In the genomic region with DNA sequence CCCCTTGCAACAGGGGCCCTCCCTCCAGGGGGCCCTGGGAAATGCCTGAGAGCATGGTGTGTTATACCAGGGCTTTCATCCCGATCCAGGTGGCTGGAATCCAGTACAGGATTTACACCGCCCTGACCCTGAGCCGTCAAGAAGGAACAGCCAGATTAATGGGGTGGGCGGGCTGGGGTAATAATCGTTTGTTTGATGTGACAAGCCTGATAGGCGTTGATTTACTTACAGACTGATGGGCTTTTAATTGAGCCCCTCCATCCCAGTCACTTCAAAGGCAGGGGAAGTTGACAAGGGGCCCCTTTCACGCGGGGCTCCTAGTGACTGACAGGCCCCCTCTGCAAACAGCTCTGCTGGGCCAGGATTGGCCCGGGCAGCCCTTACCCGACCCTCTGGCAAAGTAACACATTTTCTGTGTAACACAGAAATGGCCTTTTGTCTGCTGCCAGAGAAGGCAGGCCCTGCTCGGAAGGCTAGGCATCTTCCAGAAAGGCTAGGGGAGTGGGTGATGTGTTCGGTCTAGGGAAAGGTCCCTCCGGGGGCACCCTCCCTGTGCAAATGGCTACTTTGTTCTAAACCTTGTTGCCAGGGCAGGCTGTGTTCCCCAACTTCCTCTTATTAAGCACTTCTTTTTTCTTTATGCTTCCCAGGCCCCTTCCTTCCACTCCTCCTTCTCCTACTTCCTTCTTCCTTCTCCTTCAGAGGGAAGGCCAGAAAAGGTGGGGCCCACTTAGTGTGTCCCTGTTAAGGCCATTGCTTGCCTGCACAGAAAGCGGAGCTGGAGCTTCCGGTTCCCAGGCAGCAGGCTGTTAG, we compare ENCODE assay signal across 8 mouse cellular contexts. TPM values are rescaled to one million over a fixed set of nuclear protein-coding genes. Genes with fewer than 3 reads are reported as not detected.
DNase-seq lines count a peak whose midpoint lies in the region; ATAC-seq and TF ChIP-seq lines count a peak whose summit lies in the region.

No protein-coding gene starts in this region.

- peak overlapping the region; percentile 66 for H3K27ac ChIP-seq in heart, embryonic 13.5 days (replicated peaks)
- no peak overlapping the region for H3K27ac ChIP-seq in heart, adult 2 months
- H3K27ac ChIP-seq in embryonic facial prominence, embryonic 14.5 days (replicated peaks; ENCODE audit: low read depth, low read length), result peak overlapping the region; percentile 39
- peak overlapping the region; percentile 20 for H3K27ac ChIP-seq in intestine, embryonic 16.5 days (ENCODE audit: low read length)

- H3K36me3 ChIP-seq in heart, embryonic 13.5 days, result no peaks in the 10 kb centered on the region
- no peaks in the 10 kb centered on the region for H3K36me3 ChIP-seq in heart, adult 2 months (ENCODE audit: control insufficient read depth, insufficient read depth, low read length)
- H3K36me3 ChIP-seq in embryonic facial prominence, embryonic 14.5 days (ENCODE audit: control insufficient read depth, insufficient read depth, low read length), result no peaks in the 10 kb centered on the region
- H3K36me3 ChIP-seq in intestine, embryonic 16.5 days (ENCODE audit: control insufficient read depth, insufficient read depth, low read length), result no peaks in the 10 kb centered on the region

- H3K27me3 ChIP-seq in heart, embryonic 13.5 days (replicated peaks), result no peaks in the 10 kb centered on the region
- no peaks in the 10 kb centered on the region for H3K27me3 ChIP-seq in heart, adult 2 months (ENCODE audit: control insufficient read depth, insufficient read depth, low read length)
- H3K27me3 ChIP-seq in embryonic facial prominence, embryonic 14.5 days (replicated peaks; ENCODE audit: control insufficient read depth, insufficient read depth, low read length), result peaks cover 2% of the 10 kb centered on the region; the same call in 1 of the 2 replicates
- no peaks in the 10 kb centered on the region for H3K27me3 ChIP-seq in intestine, embryonic 16.5 days (replicated peaks; ENCODE audit: control insufficient read depth, insufficient read depth, low read length)

- H3K4me1 ChIP-seq in heart, embryonic 13.5 days, result peaks cover 29% of the 10 kb centered on the region
- H3K4me1 ChIP-seq in heart, adult 2 months (ENCODE audit: control insufficient read depth, insufficient read depth, low read length), result no peaks in the 10 kb centered on the region
- peaks cover 7% of the 10 kb centered on the region for H3K4me1 ChIP-seq in embryonic facial prominence, embryonic 14.5 days (ENCODE audit: control insufficient read depth, insufficient read depth, low read length)
- peaks cover 17% of the 10 kb centered on the region for H3K4me1 ChIP-seq in intestine, embryonic 16.5 days (ENCODE audit: control insufficient read depth, insufficient read depth, low read length)

- peak overlapping the region; percentile 45 for H3K4me2 ChIP-seq in heart, embryonic 13.5 days
- peak overlapping the region; percentile 29; the same call in 1 of the 2 replicates for H3K4me2 ChIP-seq in embryonic facial prominence, embryonic 14.5 days (ENCODE audit: low read depth, low read length)
- H3K4me2 ChIP-seq in intestine, embryonic 16.5 days (ENCODE audit: low read depth, low read length), result peak overlapping the region; percentile 16; the same call in 1 of the 2 replicates

- DNase-seq in heart, adult 2 months, result no peak
- DNase-seq in adipocyte (ENCODE audit: low spot score), result peak; percentile 43
- DNase-seq in embryonic facial prominence, embryonic 14.5 days (ENCODE audit: low spot score), result peak; percentile 76
- peak; percentile 90 for DNase-seq in neural tube, embryonic 10.5 days (ENCODE audit: extremely low spot score, low spot score)
- DNase-seq in cerebellum, adult 9-10 months, result no peak
- no peak for DNase-seq in urinary bladder, postnatal 36 days (ENCODE audit: low spot score in 2 of 2)

- intact Hi-C loops in heart, adult 2 months (cut with DNase I), result no loop called here

- H3K9me3 ChIP-seq in heart, embryonic 13.5 days, result peaks cover 5% of the 10 kb centered on the region
- 0 out of 2 replicates have a peak, but pooled peaks cover 4% of the 10 kb centered on the region for H3K9me3 ChIP-seq in embryonic facial prominence, embryonic 14.5 days (ENCODE audit: control insufficient read depth, low read length)
- H3K9me3 ChIP-seq in intestine, embryonic 16.5 days (ENCODE audit: control insufficient read depth, low read length), result no peaks in the 10 kb centered on the region

- H3K79me2 ChIP-seq in heart, adult 2 months (replicated peaks; ENCODE audit: control insufficient read depth, insufficient read depth, low read length), result no peaks in the 10 kb centered on the region

- H3K4me3 ChIP-seq in heart, embryonic 13.5 days, result no peak overlapping the region
- H3K4me3 ChIP-seq in heart, adult 2 months, result no peak overlapping the region
- H3K4me3 ChIP-seq in embryonic facial prominence, embryonic 14.5 days (ENCODE audit: low read depth, low read length), result no peak overlapping the region
- no peak overlapping the region for H3K4me3 ChIP-seq in intestine, embryonic 16.5 days (ENCODE audit: low read length)

- peak; percentile 43; the same call in 1 of the 2 replicates for ATAC-seq in heart, embryonic 13.5 days (ENCODE audit: extremely low read depth, insufficient number of reproducible peaks, low FRiP score, low TSS enrichment)
- ATAC-seq in embryonic facial prominence, embryonic 14.5 days (ENCODE audit: low read depth), result peak; percentile 85
- ATAC-seq in intestine, embryonic 16.5 days, result peak; percentile 84

- no peak for TF ChIP-seq POLR2A in heart, adult 2 months (IDR thresholded peaks at IDR 0.05; ENCODE audit: insufficient read depth, low read depth, low read length)

- TF ChIP-seq EP300 in heart, adult 2 months (IDR thresholded peaks at IDR 0.05; ENCODE audit: insufficient read depth, low read depth, low read length), result no peak

- H3K9ac ChIP-seq in heart, embryonic 13.5 days, result no peak overlapping the region; the same call in 1 of the 2 replicates
- H3K9ac ChIP-seq in heart, adult 2 months (ENCODE audit: low read depth, low read length), result no peak overlapping the region
- H3K9ac ChIP-seq in embryonic facial prominence, embryonic 14.5 days (ENCODE audit: low read depth, low read length), result no peak overlapping the region
- peak overlapping the region; percentile 38; the same call in 1 of the 2 replicates for H3K9ac ChIP-seq in intestine, embryonic 16.5 days (ENCODE audit: low read depth, low read length)

- no peak for TF ChIP-seq CTCF in heart, adult 2 months (IDR thresholded peaks at IDR 0.05)

- WGBS in heart, embryonic 13.5 days, result 21% methylated on average over 15 of the region's 15 CpGs
- WGBS in heart, adult 2 months, result 45% methylated on average over 15 of the region's 15 CpGs
- 18% methylated on average over 14 of the region's 15 CpGs for WGBS in embryonic facial prominence, embryonic 14.5 days
- WGBS in intestine, embryonic 16.5 days, result 20% methylated on average over 15 of the region's 15 CpGs

RNA-seq across cellular contexts. Expression of a gene that starts 15.7 kb away (rescaled TPM):
- 5.5 and 5.9 TPM in 2 replicates for polyA plus RNA-seq in heart, embryonic 13.5 days (2015; fragmentation: Nextera tagmentation; extraction: Ambion mirVana)
- total RNA-seq in heart, adult 2 months (2021), result 10 to 100 TPM; 11.1 to 17.2 TPM
- polyA plus RNA-seq in heart, adult 2 months (2012; rRNA removed), result 9.3 and 14.3 TPM in 2 replicates
- polyA plus RNA-seq in embryonic facial prominence, embryonic 14.5 days (2014; fragmentation: Nextera tagmentation; extraction: Ambion mirVana), result 27.5 and 31.3 TPM in 2 replicates
- 9.2 and 10.4 TPM in 2 replicates for polyA plus RNA-seq in intestine, embryonic 16.5 days (2015; fragmentation: Nextera tagmentation; extraction: Ambion mirVana)

Comparison
In these comparisons a context has a peak if more than half of its experiments do, and no peak if none do; other contexts are left out.
1. DNase-seq: peak in adipocyte (single experiment), embryonic facial prominence, embryonic 14.5 days (single experiment) and neural tube, embryonic 10.5 days (single experiment); none in heart, adult 2 months (0 of 2), cerebellum, adult 9-10 months (single experiment) and urinary bladder, postnatal 36 days (0 of 2).
2. Peak in every context shown above with its lines, with median percentiles within 50 percentile points of each other: ATAC-seq and H3K4me2 ChIP-seq.